Mouse (Mus musculus) monocyte, adult 2 months (primary cell): ENCODE results near the gene Gm9044.
"Not testable (repeated sequence)": the region's sequence is repeated elsewhere in the genome, so short reads cannot be mapped to it uniquely, and the experiment has no call there.

ENCODE experiments used
- DNase-seq, 2 experiments: peaks; one replicate each; pipeline ENCODE4 v3.0.0; 2022; ENCODE audit warnings: low spot score in 2 of 2, low read depth in 1 of 2

The Gm9044 gene

GRCm38 (mm10) chr10:118332308-118332707 lies at the start of gene Gm9044:
Gene Gm9044 (minus strand): TSS chr10:118332408.
- DNase-seq: not testable (repeated sequence)

- peak; percentile 42 to 71 for DNase-seq
These were observed 38.2 kb upstream of the Gm9044 start for GRCm38 (mm10) chr10:118370443-118370842.

GRCm38 (mm10) chr10:118369518-118369917 lies 37.3 kb upstream of the Gm9044 start:
- DNase-seq: no peak

- not testable (repeated sequence) for DNase-seq
These were observed 21.8 kb upstream of the Gm9044 start, which contains the start of gene Gm9049 for GRCm38 (mm10) chr10:118354005-118354404. Gene Gm9049 (minus strand): TSS chr10:118354105.

GRCm38 (mm10) chr10:118348579-118348978 lies 16.4 kb upstream of the Gm9044 start, which contains the start of gene Gm9048:
Gene Gm9048 (minus strand): TSS chr10:118348679.
- DNase-seq: not testable (repeated sequence)

- not testable (repeated sequence) for DNase-seq
These were observed 10.9 kb upstream of the Gm9044 start, which contains the start of gene Gm9046 for GRCm38 (mm10) chr10:118343155-118343554. Gene Gm9046 (minus strand): TSS chr10:118343255.

GRCm38 (mm10) chr10:118337731-118338130 lies 5.5 kb upstream of the Gm9044 start, which contains the start of gene Gm9045:
Gene Gm9045 (minus strand): TSS chr10:118337831.
- not testable (repeated sequence) for DNase-seq

GRCm38 (mm10) chr10:118326869-118327268 lies 5.3 kb downstream of the Gm9044 start, which contains the start of gene Gm9040:
Gene Gm9040 (minus strand): TSS chr10:118326969.
- not testable (repeated sequence) for DNase-seq

- DNase-seq: no peak
These were observed 13.2 kb downstream of the Gm9044 start for GRCm38 (mm10) chr10:118319024-118319423.

GRCm38 (mm10) chr10:118302133-118302532 lies 30.1 kb downstream of the Gm9044 start:
- not testable (repeated sequence) for DNase-seq

- no peak for DNase-seq
These were observed 37.3 kb downstream of the Gm9044 start, which contains the start of gene Iltifb for GRCm38 (mm10) chr10:118294938-118295337. Gene Iltifb (minus strand): TSS chr10:118295038.

- DNase-seq: not testable (repeated sequence)
These were observed 49.2 kb downstream of the Gm9044 start for GRCm38 (mm10) chr10:118283016-118283415.

GRCm38 (mm10) chr10:118282565-118282964 lies 49.6 kb downstream of the Gm9044 start:
- not testable (repeated sequence) for DNase-seq
